Mouse (Mus musculus): ENCODE measurements around the gene Wwc2. TPM values are rescaled to one million over a fixed set of nuclear protein-coding genes. Genes with fewer than 3 reads are reported as not detected.

Wwc2 gene
- polyA plus RNA-seq, 1 experiment from 2014 or later: 5.6 TPM

- no peak overlapping the region for H3K4me3 ChIP-seq
- ATAC-seq (replicated peaks): no peak
- no peak overlapping the region for H3K4me2 ChIP-seq
- no peaks in the 10 kb centered on the region for H3K36me3 ChIP-seq (replicated peaks)
- no peaks in the 10 kb centered on the region for H3K9me3 ChIP-seq
- H3K4me1 ChIP-seq: no peaks in the 10 kb centered on the region
- 89% methylated on average over 15 of the region's 15 CpGs for WGBS
- no peak overlapping the region for H3K27ac ChIP-seq
- no peak overlapping the region for H3K9ac ChIP-seq
- no peaks in the 10 kb centered on the region for H3K27me3 ChIP-seq (replicated peaks)
Measured at GRCm38 (mm10) chr8:48009399-48009798, 18.7 kb upstream of the Wwc2 start.

GRCm38 (mm10) chr8:48008936-48009335, 18.2 kb upstream of the Wwc2 start:
- H3K9me3 ChIP-seq: no peaks in the 10 kb centered on the region
- H3K4me1 ChIP-seq: no peaks in the 10 kb centered on the region
- no peak overlapping the region for H3K4me2 ChIP-seq
- no peak for ATAC-seq (replicated peaks)
- WGBS: 83% methylated on average over 8 of the region's 8 CpGs
- H3K4me3 ChIP-seq: no peak overlapping the region
- H3K36me3 ChIP-seq (replicated peaks): no peaks in the 10 kb centered on the region
- no peak overlapping the region for H3K27ac ChIP-seq
- H3K9ac ChIP-seq: no peak overlapping the region
- H3K27me3 ChIP-seq (replicated peaks): no peaks in the 10 kb centered on the region

GRCm38 (mm10) chr8:48006869-48007268, 16.1 kb upstream of the Wwc2 start:
- Histone ChIP-seq H3K9me3 (no peaks in the 10 kb centered on the region), H3K4me2 (no peak overlapping the region), H3K27ac (no peak overlapping the region), H3K27me3 (replicated peaks) (no peaks in the 10 kb centered on the region), H3K4me3 (no peak overlapping the region), H3K4me1 (no peaks in the 10 kb centered on the region), H3K9ac (no peak overlapping the region), H3K36me3 (replicated peaks) (no peaks in the 10 kb centered on the region)
- 91% methylated on average over 4 of the region's 4 CpGs for whole genome bisulfite sequencing
- ATAC-seq (replicated peaks): no peak

- H3K9me3 ChIP-seq: no peaks in the 10 kb centered on the region
- H3K4me3 ChIP-seq: no peak overlapping the region
- H3K4me1 ChIP-seq: no peaks in the 10 kb centered on the region
- 90% methylated on average over 8 of the region's 8 CpGs for WGBS
- H3K27me3 ChIP-seq (replicated peaks): no peaks in the 10 kb centered on the region
- ATAC-seq (replicated peaks): no peak
- H3K4me2 ChIP-seq: no peak overlapping the region
- H3K36me3 ChIP-seq (replicated peaks): no peaks in the 10 kb centered on the region
- H3K9ac ChIP-seq: no peak overlapping the region
- no peak overlapping the region for H3K27ac ChIP-seq
Measured at GRCm38 (mm10) chr8:48002551-48002950, 11.8 kb upstream of the Wwc2 start.

- WGBS: 98% methylated on average over 6 of the region's 6 CpGs
- Histone ChIP-seq H3K4me2 (no peak overlapping the region), H3K36me3 (replicated peaks) (no peaks in the 10 kb centered on the region), H3K4me1 (no peaks in the 10 kb centered on the region), H3K27me3 (replicated peaks) (no peaks in the 10 kb centered on the region), H3K27ac (no peak overlapping the region), H3K4me3 (no peak overlapping the region), H3K9ac (no peak overlapping the region), H3K9me3 (no peaks in the 10 kb centered on the region)
- no peak for ATAC-seq (replicated peaks)
Measured at GRCm38 (mm10) chr8:48001395-48001794, 10.7 kb upstream of the Wwc2 start.

DNA sequence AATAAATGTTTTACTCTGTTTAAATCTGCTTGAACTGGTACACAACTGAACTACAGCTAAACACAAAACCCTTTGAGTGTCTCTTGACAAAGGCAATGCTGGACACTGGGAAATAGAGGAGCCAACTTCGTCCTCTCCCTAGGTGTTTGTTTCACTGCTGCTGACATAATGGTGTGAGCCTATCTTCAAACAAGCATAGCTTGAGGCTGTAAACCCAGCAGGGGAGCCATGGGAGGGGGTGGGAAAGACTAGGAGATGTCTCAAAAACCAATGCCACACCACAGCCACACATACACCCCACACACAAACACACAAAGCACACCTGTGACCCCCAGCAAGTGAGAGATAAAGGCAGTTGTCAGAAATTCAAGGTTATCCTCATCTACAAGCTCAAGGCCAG, 6.0 kb upstream of the Wwc2 start:
- H3K27ac ChIP-seq: no peak overlapping the region

GRCm38 (mm10) chr8:47996126-47996525, 5.4 kb upstream of the Wwc2 start:
- ATAC-seq (replicated peaks): no peak

More for the DNA sequence above, 6.0 kb upstream of the Wwc2 start:
- Histone ChIP-seq H3K4me1 (no peaks in the 10 kb centered on the region), H3K9me3 (no peaks in the 10 kb centered on the region), H3K27me3 (replicated peaks) (no peaks in the 10 kb centered on the region), H3K4me2 (no peak overlapping the region), H3K36me3 (replicated peaks) (no peaks in the 10 kb centered on the region), H3K4me3 (no peak overlapping the region), H3K9ac (no peak overlapping the region)
- 57% methylated on average over 1 of the region's 1 CpGs for WGBS
- ATAC-seq (replicated peaks): no peak

DNA sequence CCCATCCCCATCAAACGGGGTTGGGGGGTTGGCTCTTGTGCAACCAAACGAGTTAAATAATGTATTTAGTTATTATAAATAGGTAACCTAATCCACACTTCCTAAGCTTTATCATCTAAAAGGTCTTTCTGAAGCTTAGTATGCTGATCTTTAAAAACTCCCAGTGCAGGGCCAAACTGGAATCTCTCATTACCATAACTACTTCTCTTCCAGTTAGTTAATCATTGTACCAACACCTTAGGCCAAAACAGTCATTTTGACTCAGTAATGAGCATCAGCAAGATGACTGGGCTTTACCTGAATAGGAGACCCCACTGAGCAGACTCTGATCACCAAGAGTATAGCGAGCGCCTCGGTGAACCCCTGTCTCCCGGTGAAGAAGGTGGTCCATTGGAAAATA, 4.7 kb upstream of the Wwc2 start:
- Histone ChIP-seq H3K4me1 (peaks cover 7% of the 10 kb centered on the region), H3K36me3 (replicated peaks) (no peaks in the 10 kb centered on the region), H3K27me3 (replicated peaks) (no peaks in the 10 kb centered on the region), H3K27ac (no peak overlapping the region), H3K4me3 (no peak overlapping the region), H3K9ac (no peak overlapping the region), H3K4me2 (no peak overlapping the region), H3K9me3 (no peaks in the 10 kb centered on the region)
- 83% methylated on average over 6 of the region's 6 CpGs for WGBS
- ATAC-seq (replicated peaks): no peak

More at GRCm38 (mm10) chr8:47996126-47996525, 5.4 kb upstream of the Wwc2 start:
- Histone ChIP-seq H3K9ac (no peak overlapping the region), H3K36me3 (replicated peaks) (no peaks in the 10 kb centered on the region), H3K4me2 (no peak overlapping the region), H3K27ac (no peak overlapping the region), H3K4me3 (no peak overlapping the region), H3K9me3 (no peaks in the 10 kb centered on the region), H3K27me3 (replicated peaks) (no peaks in the 10 kb centered on the region), H3K4me1 (peaks cover 4% of the 10 kb centered on the region)
- 80% methylated on average over 3 of the region's 3 CpGs for WGBS

DNA sequence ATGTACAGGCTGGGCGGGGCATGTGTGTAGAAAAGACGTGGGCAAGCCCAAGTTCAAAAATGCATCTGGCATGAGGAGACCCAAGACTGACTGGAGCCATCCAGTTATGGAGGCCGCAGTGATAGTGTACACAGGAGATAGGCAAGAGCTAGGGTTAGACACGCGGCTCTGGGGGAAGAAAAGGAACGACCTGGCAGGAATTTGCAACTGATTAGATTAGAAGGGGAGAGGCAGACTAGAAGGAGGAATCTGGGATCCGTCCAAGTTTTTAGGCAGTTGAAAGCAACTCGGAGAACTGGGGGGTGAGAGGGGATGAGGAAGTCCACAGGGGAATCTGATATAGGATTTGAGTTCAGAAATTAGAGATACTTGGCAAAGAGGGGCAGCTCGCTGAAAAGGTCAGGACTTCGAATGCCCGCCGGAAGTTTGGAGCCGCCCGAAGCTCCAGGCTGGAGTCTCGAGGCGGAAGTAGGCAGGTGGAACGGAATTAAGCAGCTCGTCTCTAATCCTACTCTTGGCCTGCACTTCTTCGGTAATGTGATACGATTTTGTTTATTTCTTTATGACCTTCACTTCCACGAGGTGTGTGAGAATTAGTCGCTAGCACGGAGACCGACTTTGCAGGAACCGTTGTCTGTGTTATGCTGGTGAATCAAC, 4.0 kb upstream of the Wwc2 start:
- H3K27me3 ChIP-seq (replicated peaks): no peaks in the 10 kb centered on the region
- H3K36me3 ChIP-seq (replicated peaks): no peaks in the 10 kb centered on the region
- H3K4me2 ChIP-seq: no peak overlapping the region
- no peak overlapping the region for H3K4me3 ChIP-seq
- no peaks in the 10 kb centered on the region for H3K9me3 ChIP-seq
- no peak overlapping the region for H3K27ac ChIP-seq
- H3K4me1 ChIP-seq: peaks cover 8% of the 10 kb centered on the region
- H3K9ac ChIP-seq: no peak overlapping the region
- no peak for ATAC-seq (replicated peaks)
- WGBS: 70% methylated on average over 25 of the region's 25 CpGs

- peak overlapping the region; percentile 96 for H3K4me2 ChIP-seq
- H3K27me3 ChIP-seq (replicated peaks): no peaks in the 10 kb centered on the region
- H3K27ac ChIP-seq: peak overlapping the region; percentile 81
- peak overlapping the region; percentile 68 for H3K4me3 ChIP-seq
- under 1% methylated on average over 39 of the region's 45 CpGs for WGBS
- no peaks in the 10 kb centered on the region for H3K9me3 ChIP-seq
- H3K36me3 ChIP-seq (replicated peaks): no peaks in the 10 kb centered on the region
- peaks cover 30% of the 10 kb centered on the region for H3K4me1 ChIP-seq
- peak; percentile 96 for ATAC-seq (replicated peaks)
- H3K9ac ChIP-seq: peak overlapping the region; percentile 67
Measured at GRCm38 (mm10) chr8:47990386-47990772, 345 bp downstream of the Wwc2 start.

DNA sequence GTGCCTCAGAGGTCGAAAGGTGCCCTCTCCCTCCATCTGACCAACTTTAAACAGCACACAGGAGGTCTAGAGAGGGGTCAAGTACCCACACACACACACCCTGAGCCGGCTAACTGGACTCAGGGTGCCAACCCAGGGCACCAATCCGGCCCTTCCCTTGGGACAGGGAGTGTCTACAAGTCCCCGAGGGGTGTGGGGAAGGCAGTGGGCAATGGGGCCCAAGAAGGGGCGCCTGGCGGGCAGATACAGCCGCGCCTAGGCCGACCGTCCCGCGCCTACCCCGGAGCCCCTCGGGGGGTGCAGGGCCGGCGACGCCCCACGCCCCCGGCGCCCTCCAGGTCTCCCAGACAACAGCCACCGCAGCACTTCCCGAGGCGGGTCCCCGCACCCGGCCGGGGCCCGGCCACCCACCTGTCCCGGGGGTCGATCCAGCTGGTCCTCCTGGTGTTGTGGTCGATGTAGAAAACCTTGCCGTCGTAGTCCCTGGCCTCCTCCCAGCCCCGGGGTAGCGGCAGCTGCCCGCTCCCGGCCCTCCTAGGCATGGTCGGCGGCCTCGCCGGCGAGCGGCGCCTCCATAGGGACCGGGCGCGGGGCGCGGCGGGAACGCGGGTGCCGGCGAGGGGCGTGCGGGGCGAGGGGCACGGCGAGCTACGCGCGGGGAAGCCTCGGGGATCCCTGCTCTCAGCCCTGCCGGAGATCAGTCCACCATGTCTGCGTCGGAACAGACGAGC, 904 bp downstream of the Wwc2 start:
- Histone ChIP-seq H3K4me2 (peak overlapping the region; percentile 96), H3K27me3 (replicated peaks) (no peaks in the 10 kb centered on the region), H3K9me3 (no peaks in the 10 kb centered on the region), H3K9ac (peak overlapping the region; percentile 67), H3K4me3 (peak overlapping the region; percentile 68), H3K27ac (peak overlapping the region; percentile 81), H3K36me3 (replicated peaks) (no peaks in the 10 kb centered on the region), H3K4me1 (peaks cover 34% of the 10 kb centered on the region)
- peak; percentile 49 for ATAC-seq (replicated peaks)
- WGBS: under 1% methylated on average over 63 of the region's 66 CpGs

- 21% methylated on average over 8 of the region's 8 CpGs for WGBS
Measured at GRCm38 (mm10) chr8:47989211-47989610, 1.5 kb downstream of the Wwc2 start.

GRCm38 (mm10) chr8:47988111-47988510, 2.6 kb downstream of the Wwc2 start:
- Histone ChIP-seq H3K36me3 (replicated peaks) (no peaks in the 10 kb centered on the region), H3K4me2 (no peak overlapping the region), H3K27ac (no peak overlapping the region), H3K4me1 (peaks cover 34% of the 10 kb centered on the region), H3K9me3 (no peaks in the 10 kb centered on the region), H3K4me3 (no peak overlapping the region), H3K27me3 (replicated peaks) (no peaks in the 10 kb centered on the region), H3K9ac (no peak overlapping the region)
- no peak for ATAC-seq (replicated peaks)
- 88% methylated on average over 15 of the region's 15 CpGs for WGBS

More at GRCm38 (mm10) chr8:47989211-47989610, 1.5 kb downstream of the Wwc2 start:
- Histone ChIP-seq H3K4me3 (peak overlapping the region; percentile 68), H3K9ac (peak overlapping the region; percentile 67), H3K4me2 (peak overlapping the region; percentile 96), H3K4me1 (peaks cover 34% of the 10 kb centered on the region), H3K27me3 (replicated peaks) (no peaks in the 10 kb centered on the region), H3K36me3 (replicated peaks) (no peaks in the 10 kb centered on the region), H3K27ac (no peak overlapping the region), H3K9me3 (no peaks in the 10 kb centered on the region)
- ATAC-seq (replicated peaks): no peak

Measured in midbrain, embryonic 15.5 days (tissue).